Mouse (Mus musculus) spleen, adult 2 months (tissue): ENCODE results near the gene Krt31. TPM values are rescaled to one million over a fixed set of nuclear protein-coding genes. Genes with fewer than 3 reads are reported as not detected.

Experiments used
- DNase-seq, 2 experiments: peaks; one replicate each; pipeline versions ENCODE4 v3.0.0 to v3.0.0-alpha.2; 2012 to 2021; ENCODE audit warnings: low spot score in 2 of 2, low read depth in 1 of 2
- H3K27ac ChIP-seq: fragments of 200-500 bp; 2 replicates; pipeline ENCODE4 v1.5.1; 2012; ENCODE audit warnings: low read length, inconsistent platforms; ENCODE audit not compliant: insufficient read depth
- H3K27me3 ChIP-seq: fragments of 200-500 bp; 2 replicates; pipeline ENCODE4 v1.6.1; 2012; ENCODE audit warnings: mild to moderate bottlenecking, moderate library complexity, low read length, inconsistent platforms; ENCODE audit not compliant: control insufficient read depth, insufficient read depth
- H3K36me3 ChIP-seq: fragments of 200-500 bp; 2 replicates; pipeline ENCODE4 v1.6.1; 2012; ENCODE audit warnings: mild to moderate bottlenecking, low read length, inconsistent platforms; ENCODE audit not compliant: control insufficient read depth, insufficient read depth
- H3K4me1 ChIP-seq: fragments of 200-500 bp; 2 replicates; pipeline ENCODE4 v1.6.1; 2011; ENCODE audit warnings: inconsistent platforms; ENCODE audit not compliant: control insufficient read depth, insufficient read depth, insufficient read length
- H3K4me3 ChIP-seq: fragments of 200-500 bp; 2 replicates; pipeline ENCODE4 v1.5.1; 2011; ENCODE audit warnings: mild to moderate bottlenecking, inconsistent platforms; ENCODE audit not compliant: insufficient read depth, insufficient read length; ENCODE audit errors: extremely low read depth
- CTCF ChIP-seq: fragments of 200-500 bp; IDR thresholded peaks from 2 replicates; pipeline ENCODE4 v1.5.1; 2011; ENCODE audit warnings: mild to moderate bottlenecking, inconsistent platforms; ENCODE audit not compliant: insufficient read depth, insufficient read length, insufficient replicate concordance; ENCODE audit errors: extremely low read depth
- POLR2A ChIP-seq: fragments of 200-500 bp; IDR thresholded peaks from 2 replicates; pipeline ENCODE4 v1.6.1; 2011; ENCODE audit warnings: low read depth, low read length, inconsistent platforms
- WGBS: fragments of 180-500 bp; shearing (Covaris S2); methylation state at CpG from one replicate; pipeline ENCODE4 v1.1.7; 2018; 5-methylcytosine and 5-hydroxymethylcytosine counted together
- polyA plus RNA-seq: library from polyadenylated mRNA; depleted of rRNA; stranded (reverse); fragments of >200 nt; gene quantifications from 2 replicates; pipeline ENCODE4 v1.2.3, GENCODE M21; 2012

Gene Krt31
- polyA plus RNA-seq, 1 experiment, result not detected

DNA sequence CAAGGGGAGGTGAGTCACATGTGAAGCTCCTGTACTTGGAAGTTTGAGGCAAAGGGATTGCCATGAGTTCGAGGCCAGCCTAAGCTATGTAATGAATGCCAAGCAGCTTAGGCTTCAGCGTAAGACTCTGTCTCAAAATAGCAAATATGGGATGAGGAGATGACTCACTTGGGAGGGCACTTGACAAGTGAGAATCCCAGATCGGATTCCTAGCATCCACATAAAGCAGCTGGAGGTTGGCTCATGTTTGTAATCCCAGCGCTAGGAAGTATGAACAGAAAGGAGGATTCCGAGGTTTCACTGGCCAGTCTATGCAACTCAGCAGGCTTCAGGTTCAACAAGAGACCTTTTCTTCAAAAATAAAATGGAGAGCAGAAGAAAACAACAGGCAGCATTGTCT, 28.9 kb downstream of the Krt31 start:
- TF ChIP-seq CTCF (no peak), POLR2A (no peak)
- Histone ChIP-seq H3K27me3 (no peaks in the 10 kb centered on the region), H3K27ac (no peak overlapping the region), H3K36me3 (no peaks in the 10 kb centered on the region), H3K4me3 (no peak overlapping the region), H3K4me1 (no peaks in the 10 kb centered on the region)
- 82% methylated on average over 5 of the region's 5 CpGs for WGBS
- no peak for DNase-seq

DNA sequence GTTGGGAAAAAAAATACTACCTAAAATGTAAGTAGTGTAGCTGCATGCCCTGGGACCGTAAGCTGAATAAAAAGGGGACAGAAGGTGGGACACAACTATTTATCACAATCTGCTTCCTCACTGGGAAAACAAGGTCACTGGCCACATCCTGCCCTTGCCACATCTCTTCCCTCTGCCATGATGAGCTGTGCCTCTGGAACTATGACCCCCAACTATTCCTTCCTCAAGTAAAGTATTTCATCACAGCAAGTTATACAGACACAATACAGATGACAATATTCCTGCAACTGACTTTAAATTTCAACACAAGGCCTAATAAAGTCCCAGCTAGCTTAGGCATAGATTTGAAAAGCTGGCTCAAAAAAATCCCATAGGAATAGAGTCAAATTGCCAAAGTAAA, 30.9 kb downstream of the Krt31 start:
- TF ChIP-seq CTCF (no peak), POLR2A (no peak)
- Histone ChIP-seq H3K27me3 (no peaks in the 10 kb centered on the region), H3K4me1 (no peaks in the 10 kb centered on the region), H3K36me3 (no peaks in the 10 kb centered on the region), H3K4me3 (no peak overlapping the region), H3K27ac (no peak overlapping the region)
- whole genome bisulfite sequencing, result 73% methylated on average over 1 of the region's 1 CpGs
- no peak for DNase-seq

DNA sequence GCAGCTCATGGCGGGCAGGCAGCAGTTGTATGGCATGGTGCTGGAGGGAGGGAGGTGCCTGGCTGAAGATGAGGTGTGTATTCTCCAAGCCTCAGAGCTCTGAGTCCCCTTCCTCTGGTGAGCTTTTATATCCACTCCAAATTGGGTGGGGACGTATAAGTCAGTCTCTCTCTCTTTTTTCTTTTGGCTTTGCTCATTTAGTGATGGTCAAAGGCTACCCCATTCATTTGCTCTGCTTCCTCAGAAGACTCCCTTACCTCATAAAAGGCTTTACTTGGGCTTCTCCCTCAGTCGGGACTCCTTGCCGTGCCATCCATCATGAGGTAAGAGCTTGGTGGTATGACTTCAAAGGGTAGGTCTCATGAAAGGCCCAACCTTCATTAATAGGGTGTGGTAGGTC, 34.2 kb downstream of the Krt31 start, which contains the start of gene Krt33a:
Krt33a (minus strand) TSS at position 101 of the 400 bp plus-strand sequence.
- no peak within 1 kb of the TSS for H3K4me3 ChIP-seq
- 76% methylated on average over 4 of the region's 4 CpGs for WGBS
- H3K4me1 ChIP-seq, result no peaks in the 10 kb centered on the region
- no peaks in the 10 kb centered on the region for H3K36me3 ChIP-seq
- no peak for DNase-seq
- no peak within 1 kb of the TSS for H3K27ac ChIP-seq
- no peaks in the 10 kb centered on the region for H3K27me3 ChIP-seq
- TF ChIP-seq CTCF (no peak), POLR2A (no peak)

DNA sequence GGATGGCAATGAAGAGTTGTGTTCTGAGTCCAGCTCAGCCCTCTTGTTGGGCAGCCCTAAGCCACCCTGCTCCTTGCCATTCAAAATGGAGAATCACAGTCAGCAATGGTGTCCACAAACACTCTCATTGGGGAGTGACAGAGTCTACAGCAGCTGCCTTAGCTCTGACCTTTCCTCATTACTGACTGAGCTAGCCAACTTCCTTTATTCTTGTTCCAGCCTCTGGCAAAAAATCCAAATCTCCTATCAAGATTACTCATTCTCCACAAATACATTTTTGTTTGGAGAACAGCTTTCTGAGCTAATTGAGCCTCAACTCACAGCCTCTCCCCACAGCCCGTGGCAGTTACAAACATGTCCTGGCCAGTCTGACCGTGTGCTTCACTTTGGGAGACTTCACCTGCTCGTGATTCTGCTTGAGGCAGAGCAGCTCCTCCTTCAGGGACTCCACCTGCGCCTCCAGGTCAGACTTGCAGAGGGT, 36.6 kb downstream of the Krt31 start:
- Histone ChIP-seq H3K4me3 (no peak overlapping the region), H3K36me3 (no peaks in the 10 kb centered on the region), H3K27ac (no peak overlapping the region), H3K27me3 (no peaks in the 10 kb centered on the region), H3K4me1 (no peaks in the 10 kb centered on the region)
- TF ChIP-seq CTCF (no peak), POLR2A (no peak)
- no peak for DNase-seq
- 69% methylated on average over 4 of the region's 4 CpGs for WGBS

DNA sequence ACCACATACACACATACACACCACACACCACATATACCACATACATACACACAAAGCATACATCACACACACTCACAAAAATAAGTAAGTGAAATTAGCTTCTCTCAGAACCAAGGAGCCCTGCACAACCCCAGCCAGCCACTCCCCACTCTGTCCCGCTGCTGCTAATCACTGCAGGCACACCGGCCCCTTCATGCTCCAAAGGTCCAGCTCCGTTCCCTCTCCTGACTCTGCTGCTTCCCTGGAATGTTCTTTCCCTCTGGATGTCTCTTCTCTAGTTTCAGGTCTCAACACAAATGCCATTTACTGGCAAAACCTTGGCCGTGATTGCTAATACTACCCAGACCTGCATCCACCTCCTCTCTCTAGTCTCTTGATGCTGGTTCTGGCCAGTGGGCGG, 39.7 kb downstream of the Krt31 start:
- TF ChIP-seq POLR2A, result no peak
- no peak overlapping the region for H3K4me3 ChIP-seq
- no peaks in the 10 kb centered on the region for H3K36me3 ChIP-seq
- WGBS, result 85% methylated on average over 5 of the region's 5 CpGs
- no peaks in the 10 kb centered on the region for H3K27me3 ChIP-seq
- DNase-seq, result no peak
- no peak overlapping the region for H3K27ac ChIP-seq
- no peaks in the 10 kb centered on the region for H3K4me1 ChIP-seq

DNA sequence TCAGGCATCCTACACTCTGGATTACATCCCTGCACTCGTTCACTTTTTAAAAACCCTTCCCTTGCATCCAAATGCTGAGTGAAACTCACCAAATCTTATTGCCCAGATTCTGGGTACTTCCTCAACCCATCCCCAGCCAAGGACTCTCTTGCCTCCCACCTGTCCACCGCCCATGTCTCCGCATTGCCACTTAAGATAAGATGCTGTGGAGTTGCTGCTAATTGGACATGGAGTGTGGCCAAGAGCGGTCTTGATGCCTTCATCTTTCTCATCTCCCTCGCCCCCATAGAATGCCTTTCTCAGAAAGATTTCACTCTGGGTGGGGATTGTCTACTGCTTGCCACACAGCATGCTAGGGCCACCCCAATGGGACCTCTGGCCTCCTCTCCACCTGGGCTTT, 42.0 kb downstream of the Krt31 start:
- Histone ChIP-seq H3K27me3 (no peaks in the 10 kb centered on the region), H3K4me3 (no peak overlapping the region), H3K27ac (no peak overlapping the region), H3K36me3 (no peaks in the 10 kb centered on the region), H3K4me1 (no peaks in the 10 kb centered on the region)
- WGBS, result 86% methylated on average over 5 of the region's 5 CpGs
- DNase-seq, result no peak
- TF ChIP-seq CTCF (no peak), POLR2A (no peak)

DNA sequence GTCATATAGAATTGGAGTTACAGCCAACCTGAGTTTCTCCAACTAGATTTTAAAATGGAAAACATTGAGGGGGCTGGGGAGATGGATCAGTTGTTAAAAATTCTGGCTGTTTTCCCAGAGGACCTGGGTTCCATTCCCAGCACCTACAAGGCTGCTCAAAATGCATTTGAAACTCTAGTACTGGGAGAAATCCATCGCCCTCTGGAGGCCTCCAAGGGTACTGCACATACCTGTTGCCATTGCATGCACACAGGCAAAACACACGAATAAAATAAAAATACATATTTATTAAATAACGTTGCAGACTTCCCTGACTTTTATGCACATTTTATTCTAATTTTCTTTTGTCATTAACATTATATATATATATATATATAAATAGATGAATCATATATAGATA, 43.7 kb downstream of the Krt31 start:
- Histone ChIP-seq H3K27me3 (no peaks in the 10 kb centered on the region), H3K4me1 (no peaks in the 10 kb centered on the region), H3K4me3 (no peak overlapping the region), H3K27ac (no peak overlapping the region), H3K36me3 (no peaks in the 10 kb centered on the region)
- no peak for TF ChIP-seq POLR2A
- no peak for TF ChIP-seq CTCF
- WGBS, result 51% methylated on average over 3 of the region's 3 CpGs
- DNase-seq, result no peak
